Mouse (Mus musculus) ES-Bruce4 (cell line): ENCODE data around the gene Etfb.

ENCODE experiments used
- CTCF ChIP-seq: IDR thresholded peaks from one replicate; pipeline ENCODE4 v1.8.1; 2011; ENCODE audit warnings: low read depth, low read length
- EP300 ChIP-seq: IDR thresholded peaks from 2 replicates; pipeline ENCODE4 v1.6.1; 2011; ENCODE audit warnings: low read depth, low read length; ENCODE audit not compliant: insufficient read depth
- POLR2A ChIP-seq: IDR thresholded peaks from one replicate; pipeline ENCODE4 v1.8.1; 2011; ENCODE audit warnings: low read length; ENCODE audit not compliant: insufficient read depth

- TF ChIP-seq CTCF: peak; percentile 99
- TF ChIP-seq POLR2A: no peak
- TF ChIP-seq EP300: 0 out of 2 replicates have a peak, but pooled peaks have one; percentile 48
Measured at GRCm38 (mm10) chr7:43422995-43423617, 20.8 kb upstream of the Etfb start.
